In the genomic region with DNA sequence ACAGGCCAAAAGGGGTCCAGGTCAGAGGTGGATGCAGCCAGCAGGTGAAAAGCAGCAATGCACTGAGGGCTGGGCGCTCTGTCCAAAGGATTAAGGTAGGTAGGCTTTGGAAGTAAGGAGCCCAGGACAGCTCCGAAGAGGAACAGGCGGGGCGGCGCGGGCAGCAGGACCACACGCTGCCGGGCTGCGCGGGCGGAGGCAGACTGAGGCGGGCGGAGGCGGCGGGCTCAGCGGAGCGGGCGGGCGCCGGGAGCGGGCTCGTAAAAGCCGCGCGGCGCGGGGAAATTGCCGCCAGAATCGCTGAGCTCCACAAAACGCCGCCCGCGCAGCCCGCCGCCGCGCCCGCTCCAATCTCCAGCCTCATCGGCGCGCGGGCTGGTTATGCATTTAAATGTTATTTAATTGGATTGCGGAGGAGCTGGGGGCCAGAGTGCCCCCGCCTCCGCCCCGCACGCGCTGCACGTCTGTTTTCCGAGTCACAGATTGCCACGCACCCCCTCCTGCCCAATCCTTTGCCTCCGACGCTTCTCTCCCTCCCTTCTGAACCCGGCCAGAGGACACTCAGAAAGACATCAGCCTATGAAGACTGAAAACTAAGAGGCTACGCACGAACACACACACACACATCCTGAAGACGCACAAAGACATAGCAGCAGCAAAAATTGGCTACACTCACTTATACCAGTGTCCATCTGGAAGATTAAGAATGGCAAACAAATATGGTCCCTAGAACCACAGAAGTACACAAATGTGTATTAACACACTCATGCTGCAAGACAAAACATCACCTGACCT, we compare ENCODE assay signal across 7 mouse cellular contexts. TPM values are rescaled to one million over a fixed set of nuclear protein-coding genes. Genes with fewer than 3 reads are reported as not detected.
A peak's percentile ranks its signal among the peaks of the same experiment; 100 is the strongest.
DNase-seq lines count a peak whose midpoint lies in the region; ATAC-seq and TF ChIP-seq lines count a peak whose summit lies in the region.

No protein-coding gene starts in this region.

- no peaks in the 10 kb centered on the region for H3K9me3 ChIP-seq in hindbrain, embryonic 10.5 days
- H3K9me3 ChIP-seq in midbrain, embryonic 13.5 days = no peaks in the 10 kb centered on the region

- H3K4me1 ChIP-seq in cortical plate, adult 2 months (ENCODE audit: control insufficient read depth, insufficient read depth, low read length) = peaks cover 2% of the 10 kb centered on the region; the same call in 1 of the 2 replicates
- peaks cover 19% of the 10 kb centered on the region for H3K4me1 ChIP-seq in hindbrain, embryonic 10.5 days (replicated peaks)
- H3K4me1 ChIP-seq in midbrain, embryonic 13.5 days (replicated peaks) = peaks cover 20% of the 10 kb centered on the region

- ATAC-seq in midbrain, embryonic 13.5 days = peak; percentile 84

- under 1% methylated on average over 57 of the region's 57 CpGs for WGBS in hindbrain, embryonic 10.5 days
- WGBS in midbrain, embryonic 13.5 days = under 1% methylated on average over 56 of the region's 57 CpGs

- H3K4me2 ChIP-seq in midbrain, embryonic 13.5 days (replicated peaks) = peak overlapping the region; percentile 80

- TF ChIP-seq POLR2A in cortical plate, adult 2 months (IDR thresholded peaks at IDR 0.05; ENCODE audit: extremely low read depth, insufficient read depth, low read length) = no peak

- DNase-seq in urinary bladder, adult 18-20 months (ENCODE audit: low spot score in 2 of 2) = peak; percentile 18 to 22
- DNase-seq in urinary bladder, postnatal 10 days (ENCODE audit: low spot score) = no peak
- DNase-seq in hindbrain, embryonic 10.5 days (ENCODE audit: low spot score) = peak; percentile 51
- peak; percentile 41 for DNase-seq in left cerebral cortex, adult 11 months (ENCODE audit: low spot score)
- DNase-seq in adipocyte (ENCODE audit: low spot score) = no peak

- peaks cover 88% of the 10 kb centered on the region for H3K27me3 ChIP-seq in hindbrain, embryonic 10.5 days (ENCODE audit: insufficient read depth, poor library complexity, severe bottlenecking)
- peaks cover 70% of the 10 kb centered on the region for H3K27me3 ChIP-seq in midbrain, embryonic 13.5 days

- peak overlapping the region; percentile 73 for H3K9ac ChIP-seq in midbrain, embryonic 13.5 days (replicated peaks)

- H3K4me3 ChIP-seq in cortical plate, adult 2 months (ENCODE audit: insufficient read depth, low read length) = peak overlapping the region; percentile 20
- peak overlapping the region; percentile 57 for H3K4me3 ChIP-seq in hindbrain, embryonic 10.5 days
- H3K4me3 ChIP-seq in midbrain, embryonic 13.5 days (replicated peaks) = peak overlapping the region; percentile 48

- H3K27ac ChIP-seq in cortical plate, adult 2 months (ENCODE audit: insufficient read depth, low read length) = no peak overlapping the region
- peak overlapping the region; percentile 84 for H3K27ac ChIP-seq in hindbrain, embryonic 10.5 days
- H3K27ac ChIP-seq in midbrain, embryonic 13.5 days = peak overlapping the region; percentile 64

- no peaks in the 10 kb centered on the region for H3K36me3 ChIP-seq in hindbrain, embryonic 10.5 days
- H3K36me3 ChIP-seq in midbrain, embryonic 13.5 days = no peaks in the 10 kb centered on the region

- TF ChIP-seq CTCF in cortical plate, adult 2 months (IDR thresholded peaks at IDR 0.05; ENCODE audit: extremely low read depth, insufficient read depth, low read length) = no peak

RNA-seq across cellular contexts. Expression of a gene that starts 20.1 kb away (rescaled TPM):
- polyA plus RNA-seq in cortical plate, adult 2 months (2012; rRNA removed) = 19.5 and 19.9 TPM in 2 replicates
- 24.3 TPM in 2 replicates for polyA plus RNA-seq in hindbrain, embryonic 10.5 days (2016; fragmentation: Nextera tagmentation; extraction: Ambion mirVana)
- 26.8 and 27.7 TPM in 2 replicates for polyA plus RNA-seq in midbrain, embryonic 13.5 days (2015; fragmentation: Nextera tagmentation; extraction: Ambion mirVana)

Comparison
In these comparisons a context has a peak if more than half of its experiments do, and no peak if none do; other contexts are left out.
1. DNase-seq: peak in urinary bladder, adult 18-20 months (2 of 2), hindbrain, embryonic 10.5 days (single experiment) and left cerebral cortex, adult 11 months (single experiment); none in urinary bladder, postnatal 10 days (single experiment) and adipocyte (single experiment).
2. Peak in every context shown above with its lines, with median percentiles within 50 percentile points of each other: H3K4me3 ChIP-seq.